8 mouse cellular contexts compared by ENCODE assay signal in genomic region chr7:101051551-101052221, GRCm38 (mm10). TPM values are rescaled to one million over a fixed set of nuclear protein-coding genes. Genes with fewer than 3 reads are reported as not detected.
DNase-seq lines count a peak whose midpoint lies in the region; TF ChIP-seq lines count a peak whose summit lies in the region.

No protein-coding gene starts in this region.

- peaks cover 4% of the 10 kb centered on the region; the same call in 1 of the 2 replicates for H3K27me3 ChIP-seq in E14TG2a.4 (ENCODE audit: insufficient read depth, low read length)

- H3K36me3 ChIP-seq in E14TG2a.4 (ENCODE audit: insufficient read depth, low read length), result no peaks in the 10 kb centered on the region

- peak; percentile 85 for TF ChIP-seq CTCF in E14TG2a.4 (conservative IDR thresholded peaks at IDR 0.05; ENCODE audit: low read length)
- TF ChIP-seq CTCF in embryonic fibroblast, embryonic 13.5 days (IDR thresholded peaks at IDR 0.05; ENCODE audit: borderline replicate concordance, insufficient read depth, low read length), result peak; percentile 45; the same call in 1 of the 2 replicates

- no peak overlapping the region for H3K4me3 ChIP-seq in E14TG2a.4 (replicated peaks; ENCODE audit: low read length)
- no peak overlapping the region for H3K4me3 ChIP-seq in embryonic fibroblast, embryonic 13.5 days (ENCODE audit: insufficient read depth, low read length)

- intact Hi-C loops in heart, postnatal 25 days (cut with DNase I), result loop anchor here (1.0 kb wide), 3 partner anchors 63 to 144 kb away; no protein-coding TSS in a partner anchor

- H3K4me1 ChIP-seq in E14TG2a.4 (replicated peaks; ENCODE audit: low read depth, low read length), result peaks cover 41% of the 10 kb centered on the region
- H3K4me1 ChIP-seq in embryonic fibroblast, embryonic 13.5 days (ENCODE audit: control insufficient read depth, insufficient read depth, low read length), result peaks cover 2% of the 10 kb centered on the region

- H3K27ac ChIP-seq in embryonic fibroblast, embryonic 13.5 days (ENCODE audit: insufficient read depth, low read length), result peak overlapping the region; percentile 93

- DNase-seq in adrenal gland, postnatal 25 days, result peak; percentile 37
- peak; percentile 43 for DNase-seq in heart, postnatal 25 days (ENCODE audit: low spot score)
- DNase-seq in layer of hippocampus, adult 8-10 months (ENCODE audit: low spot score in 2 of 2), result peak; percentile 39 to 63
- peak; percentile 76 for DNase-seq in lung, postnatal 25 days (ENCODE audit: low spot score)
- peak; percentile 52 for DNase-seq in ovary, postnatal 36 days (ENCODE audit: low spot score)
- DNase-seq in thymus, postnatal 4 days, result peak; percentile 66

- H3K9me3 ChIP-seq in E14TG2a.4 (ENCODE audit: low read length), result no peaks in the 10 kb centered on the region

- TF ChIP-seq POLR2A in embryonic fibroblast, embryonic 13.5 days (IDR thresholded peaks at IDR 0.05; ENCODE audit: low read depth, low read length), result no peak

RNA-seq across cellular contexts. Expression of gene P2ry2, which starts 39.0 kb away (rescaled TPM):
- total RNA-seq in adrenal gland, postnatal 25 days (2021), result 1.2 and 2.3 TPM in 2 replicates
- 2.4 and 5.8 TPM in 2 replicates for polyA plus RNA-seq in embryonic fibroblast, embryonic 13.5 days (2011; ENCODE audit: insufficient read length, low read depth, missing spikeins)
- 10 to 100 TPM; 17.3 to 26.1 TPM for total RNA-seq in heart, postnatal 25 days (2021)
- total RNA-seq in layer of hippocampus, adult 8-10 months (2022), result 1 to 10 TPM in 2 of 4 experiments, under 1 TPM in 2; 0.60 to 4.5 (median 1.9) TPM

RNA-seq across cellular contexts. Expression of gene Fchsd2, which starts 41.0 kb away (rescaled TPM):
- total RNA-seq in adrenal gland, postnatal 25 days (2021), result 24.1 and 31.9 TPM in 2 replicates
- 29.0 and 30.3 TPM in 2 replicates for polyA plus RNA-seq in embryonic fibroblast, embryonic 13.5 days (2011; ENCODE audit: insufficient read length, low read depth, missing spikeins)
- total RNA-seq in heart, postnatal 25 days (2021), result 10 to 100 TPM; 20.1 to 29.1 TPM
- 10 to 100 TPM; 40.1 to 46.5 (median 43.4) TPM for total RNA-seq in layer of hippocampus, adult 8-10 months (2022)
